Mouse (Mus musculus) limb, embryonic 15.5 days (tissue): ENCODE results near the gene Serpinb5. TPM values are rescaled to one million over a fixed set of nuclear protein-coding genes. Genes with fewer than 3 reads are reported as not detected.
"Not testable (repeated sequence)": the region's sequence is repeated elsewhere in the genome, so short reads cannot be mapped to it uniquely, and the experiment has no call there.

Experiments used
- ATAC-seq: fragments of 200-750 bp; cut with Nextera tagmentation; 2 replicates; pipeline ENCODE4 v1.8.0; 2017; ENCODE audit warnings: low read depth, moderate TSS enrichment; ENCODE audit not compliant: insufficient number of reproducible peaks, low FRiP score, low TSS enrichment
- H3K27ac ChIP-seq: fragments of 300-500 bp; sonication (generic); 2 replicates; pipeline ENCODE4 v1.5.1; 2015; ENCODE audit warnings: moderate library complexity, mild to moderate bottlenecking, inconsistent platforms
- H3K27me3 ChIP-seq: fragments of 300-500 bp; sonication (generic); 2 replicates; pipeline ENCODE4 v1.6.1; 2015; ENCODE audit warnings: inconsistent platforms
- H3K36me3 ChIP-seq: fragments of 300-500 bp; sonication (generic); 2 replicates; pipeline ENCODE4 v1.6.1; 2015; ENCODE audit warnings: inconsistent platforms
- H3K4me1 ChIP-seq: fragments of 300-500 bp; sonication (generic); 2 replicates; pipeline ENCODE4 v1.6.1; 2015; ENCODE audit warnings: inconsistent platforms
- H3K4me2 ChIP-seq: fragments of 300-500 bp; sonication (generic); 2 replicates; pipeline ENCODE4 v1.6.1; 2015; ENCODE audit warnings: mild to moderate bottlenecking, inconsistent platforms
- H3K4me3 ChIP-seq: fragments of 300-500 bp; sonication (generic); 2 replicates; pipeline ENCODE4 v1.5.1; 2015; ENCODE audit warnings: mild to moderate bottlenecking, inconsistent platforms
- H3K9ac ChIP-seq: fragments of 300-500 bp; sonication (generic); 2 replicates; pipeline ENCODE4 v1.6.1; 2015; ENCODE audit warnings: inconsistent platforms
- H3K9me3 ChIP-seq: fragments of 300-500 bp; sonication (generic); 2 replicates; pipeline ENCODE4 v1.6.1; 2016; ENCODE audit warnings: inconsistent platforms
- WGBS: fragments of 180-500 bp; shearing (Covaris S2); methylation state at CpG from one replicate; pipeline ENCODE4 v1.1.7; 2015; 5-methylcytosine and 5-hydroxymethylcytosine counted together
- polyA plus RNA-seq: library from polyadenylated mRNA; unstranded; fragments of >200 nt; fragmentation: Nextera tagmentation; extraction: Ambion mirVana; gene quantifications from 2 replicates; pipeline ENCODE4 v1.2.1, GENCODE M21; 2015

Gene Serpinb5
- polyA plus RNA-seq, 1 experiment from 2014 or later, result 54.3 TPM

DNA sequence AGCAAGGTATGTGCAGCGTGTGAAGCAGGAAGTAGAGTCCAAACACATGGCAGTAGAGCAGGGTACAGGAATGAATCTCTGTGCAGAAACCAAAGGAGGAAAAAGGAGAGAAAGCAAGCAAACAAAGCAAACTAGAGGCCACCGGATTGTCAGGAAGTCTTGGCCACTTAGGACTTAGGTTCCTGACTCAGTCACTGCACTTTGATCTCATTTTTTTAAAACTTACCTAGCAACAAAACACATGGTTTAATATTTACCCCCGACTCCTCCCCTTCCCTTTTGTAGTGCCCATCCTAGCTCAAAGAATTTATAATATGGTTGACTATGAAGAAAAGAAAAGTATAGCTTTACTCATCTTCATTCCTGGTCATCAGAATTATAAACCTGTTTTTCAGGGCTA is 15.2 kb downstream of the Serpinb5 start:
- H3K9me3 ChIP-seq, result no peaks in the 10 kb centered on the region
- peaks cover 5% of the 10 kb centered on the region; the same call in 1 of the 2 replicates for H3K4me1 ChIP-seq
- no peak overlapping the region for H3K27ac ChIP-seq
- ATAC-seq, result no peak
- WGBS, result 79% methylated on average over 3 of the region's 3 CpGs
- no peaks in the 10 kb centered on the region for H3K36me3 ChIP-seq
- no peak overlapping the region for H3K4me2 ChIP-seq
- H3K4me3 ChIP-seq, result no peak overlapping the region
- no peaks in the 10 kb centered on the region for H3K27me3 ChIP-seq
- no peak overlapping the region for H3K9ac ChIP-seq

DNA sequence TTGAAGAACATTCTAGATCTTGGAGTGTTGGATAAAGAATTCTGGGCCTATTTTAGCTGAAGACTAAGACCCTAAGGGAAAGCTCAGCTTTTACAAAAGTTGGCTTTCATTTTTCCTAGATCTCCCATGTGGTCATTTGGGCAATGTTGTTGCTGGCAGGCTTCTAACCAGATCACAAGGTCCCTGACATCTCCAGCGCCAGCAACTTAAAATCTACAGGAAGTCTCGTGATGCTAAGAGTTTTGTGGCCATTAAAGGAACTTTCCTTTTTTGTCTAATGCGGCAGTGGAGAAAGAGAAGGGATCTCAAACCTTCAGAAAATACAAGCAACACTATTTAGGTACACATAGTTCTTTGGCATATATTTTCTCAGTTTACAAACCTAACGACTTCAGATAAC is 21.8 kb downstream of the Serpinb5 start:
- H3K9me3 ChIP-seq, result no peaks in the 10 kb centered on the region
- H3K4me2 ChIP-seq, result no peak overlapping the region
- ATAC-seq, result no peak
- no peaks in the 10 kb centered on the region for H3K36me3 ChIP-seq
- H3K9ac ChIP-seq, result no peak overlapping the region
- WGBS, result 74% methylated on average over 4 of the region's 4 CpGs
- no peaks in the 10 kb centered on the region for H3K4me1 ChIP-seq
- H3K4me3 ChIP-seq, result no peak overlapping the region
- no peaks in the 10 kb centered on the region for H3K27me3 ChIP-seq
- H3K27ac ChIP-seq, result no peak overlapping the region

DNA sequence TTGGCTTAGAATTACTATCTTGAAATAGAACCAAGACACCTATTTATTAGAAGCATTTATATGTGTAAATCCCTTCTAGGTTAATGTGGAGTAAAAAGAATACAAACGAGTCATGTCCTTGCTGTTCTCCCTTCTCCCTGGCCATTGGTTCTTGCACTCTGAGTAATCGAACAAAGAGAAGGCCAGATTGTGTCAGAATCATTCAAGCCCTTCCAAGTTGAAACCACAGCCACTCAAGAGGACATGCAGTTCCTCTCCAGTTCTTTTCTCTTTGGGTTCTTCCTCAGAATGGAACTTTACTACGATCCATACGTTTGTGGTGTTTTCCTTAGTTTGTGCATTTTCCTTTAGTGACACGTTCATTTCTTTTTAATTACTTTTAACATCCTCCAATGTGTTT is 22.4 kb downstream of the Serpinb5 start:
- ATAC-seq, result no peak
- Histone ChIP-seq H3K27ac (no peak overlapping the region), H3K9ac (no peak overlapping the region), H3K4me2 (no peak overlapping the region), H3K4me3 (no peak overlapping the region), H3K4me1 (no peaks in the 10 kb centered on the region), H3K27me3 (no peaks in the 10 kb centered on the region), H3K9me3 (no peaks in the 10 kb centered on the region), H3K36me3 (no peaks in the 10 kb centered on the region)
- WGBS, result 73% methylated on average over 5 of the region's 5 CpGs

DNA sequence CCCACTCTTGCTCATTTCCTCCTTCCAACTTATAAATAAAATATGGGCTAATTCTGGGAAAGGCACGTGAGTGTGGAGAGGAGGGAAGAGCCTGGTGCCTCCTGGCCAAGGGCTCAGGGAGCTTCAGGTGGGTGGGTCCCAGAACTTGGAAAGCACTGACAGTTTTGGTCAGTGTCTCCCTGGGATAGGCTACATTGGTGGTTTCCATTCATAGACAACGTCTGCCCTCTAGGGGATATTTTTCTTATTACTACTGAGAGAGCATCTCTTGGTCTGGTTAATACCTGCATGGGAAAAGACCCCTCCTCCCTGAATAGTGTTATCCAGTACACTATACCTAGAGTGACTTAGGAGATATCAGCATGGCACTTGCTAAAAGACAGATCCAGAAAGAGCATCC is 22.8 kb downstream of the Serpinb5 start:
- Histone ChIP-seq H3K4me1 (no peaks in the 10 kb centered on the region), H3K9me3 (no peaks in the 10 kb centered on the region), H3K4me2 (no peak overlapping the region), H3K27me3 (no peaks in the 10 kb centered on the region), H3K27ac (no peak overlapping the region), H3K36me3 (no peaks in the 10 kb centered on the region), H3K4me3 (no peak overlapping the region), H3K9ac (no peak overlapping the region)
- no peak for ATAC-seq
- WGBS, result 11% methylated on average over 2 of the region's 2 CpGs

DNA sequence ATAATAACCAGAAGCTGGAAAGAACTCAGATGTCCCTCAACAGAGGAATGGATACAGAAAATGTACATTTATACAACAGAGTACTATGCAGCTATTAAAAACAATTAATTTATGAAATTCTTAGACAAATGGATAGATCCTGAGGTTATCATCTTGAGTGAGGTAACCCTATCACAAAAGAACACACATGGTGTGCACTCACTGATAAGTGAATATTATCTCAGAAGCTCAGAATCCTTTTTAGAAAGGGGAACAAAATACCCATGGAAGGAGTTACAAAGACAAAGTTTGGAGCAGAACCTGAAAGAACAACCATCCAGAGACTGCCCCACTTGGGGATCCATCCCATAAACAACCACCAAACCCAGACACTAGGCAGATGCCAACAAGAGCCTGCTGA is 34.2 kb downstream of the Serpinb5 start:
- H3K4me1 ChIP-seq, H3K9ac ChIP-seq, H3K4me2 ChIP-seq, H3K27me3 ChIP-seq, H3K9me3 ChIP-seq, H3K4me3 ChIP-seq, H3K27ac ChIP-seq, H3K36me3 ChIP-seq, ATAC-seq: not testable (repeated sequence)

DNA sequence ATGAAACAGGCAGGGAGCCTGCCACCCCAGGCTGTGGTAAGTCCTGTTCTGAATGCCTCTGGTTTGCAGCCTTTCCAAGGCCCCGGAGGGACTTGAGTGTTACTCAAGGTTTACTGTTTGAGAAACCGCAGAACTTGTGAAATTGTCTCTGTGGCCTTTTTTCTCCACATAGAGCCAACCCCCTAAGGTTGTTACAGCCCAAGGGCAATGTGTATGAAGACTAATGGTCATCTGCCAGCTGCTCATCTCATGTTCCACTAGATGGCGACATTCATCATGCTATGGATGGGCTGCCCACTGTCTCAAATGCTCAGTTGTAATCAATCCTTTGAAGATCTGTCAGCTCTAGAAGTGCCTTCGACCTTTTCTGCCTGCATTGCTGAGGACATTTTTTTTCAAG is 40.4 kb downstream of the Serpinb5 start:
- Histone ChIP-seq H3K4me3 (no peak overlapping the region), H3K36me3 (no peaks in the 10 kb centered on the region), H3K27ac (no peak overlapping the region), H3K4me2 (no peak overlapping the region), H3K9ac (no peak overlapping the region), H3K27me3 (no peaks in the 10 kb centered on the region), H3K9me3 (no peaks in the 10 kb centered on the region), H3K4me1 (no peaks in the 10 kb centered on the region)
- no peak for ATAC-seq
- WGBS, result 32% methylated on average over 4 of the region's 4 CpGs

DNA sequence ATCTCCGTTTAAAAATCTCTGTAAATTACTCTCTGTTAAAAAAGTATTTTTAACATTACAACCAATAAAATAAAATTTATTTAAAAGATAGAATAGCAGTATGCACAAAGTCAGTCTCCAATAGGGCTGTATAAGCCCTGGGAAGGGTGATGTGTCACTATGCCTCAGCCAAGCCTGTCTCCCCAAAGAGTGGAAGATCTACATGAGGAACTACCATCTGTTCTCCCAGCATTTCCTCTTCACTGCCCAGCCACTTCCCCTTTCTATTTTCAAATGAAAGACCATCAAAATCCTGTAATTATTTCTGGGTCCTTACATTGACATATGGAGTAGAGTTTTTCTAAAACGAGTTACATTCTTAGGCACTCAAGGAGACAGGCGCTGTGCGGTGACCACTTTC is 71.0 kb downstream of the Serpinb5 start:
- H3K9me3 ChIP-seq, result no peaks in the 10 kb centered on the region
- H3K4me3 ChIP-seq, result no peak overlapping the region
- ATAC-seq, result no peak
- no peak overlapping the region for H3K9ac ChIP-seq
- 73% methylated on average over 4 of the region's 4 CpGs for WGBS
- no peak overlapping the region for H3K4me2 ChIP-seq
- no peaks in the 10 kb centered on the region for H3K4me1 ChIP-seq
- no peak overlapping the region for H3K27ac ChIP-seq
- no peaks in the 10 kb centered on the region for H3K36me3 ChIP-seq
- no peaks in the 10 kb centered on the region for H3K27me3 ChIP-seq

Other genes with a start within 250 kb of the Serpinb5 start
- 19.2 and 20.3 TPM in 2 replicates for gene Bcl2, start 146.9 kb upstream of the Serpinb5 start, polyA plus RNA-seq
- gene Kdsr, start 101.4 kb upstream of the Serpinb5 start, polyA plus RNA-seq, result 19.4 TPM in 2 replicates
- gene Vps4b, start 64.4 kb upstream of the Serpinb5 start, polyA plus RNA-seq, result 64.1 and 70.7 TPM in 2 replicates
- 48.6 and 54.9 TPM in 2 replicates for gene Serpinb12, start 73.3 kb downstream of the Serpinb5 start, polyA plus RNA-seq
- 0.17 and 0.27 TPM in 2 replicates for gene Serpinb13, start 119.8 kb downstream of the Serpinb5 start, polyA plus RNA-seq
- 14.5 and 16.4 TPM in 2 replicates for gene Serpinb3a, start 191.1 kb downstream of the Serpinb5 start, polyA plus RNA-seq
- gene Serpinb3d, start 222.3 kb downstream of the Serpinb5 start, polyA plus RNA-seq, result 0.52 and 0.56 TPM in 2 replicates